Mouse (Mus musculus) small intestine, adult 2 months (tissue): Measurements from ENCODE around the gene Arhgap1.

Source experiments
- CTCF ChIP-seq: fragments of 200-500 bp; IDR thresholded peaks from 2 replicates; pipeline ENCODE4 v1.5.1; 2012; ENCODE audit warnings: low read depth, mild to moderate bottlenecking, control low read depth, inconsistent platforms, low read length, moderate library complexity, mixed read lengths; ENCODE audit not compliant: insufficient replicate concordance, insufficient read length; ENCODE audit errors: extremely low read depth
- POLR2A ChIP-seq: fragments of 200-500 bp; IDR thresholded peaks from 2 replicates; pipeline ENCODE4 v1.6.1; 2012; ENCODE audit warnings: low read depth, mild to moderate bottlenecking, control low read depth, inconsistent platforms, low read length, moderate library complexity

DNA sequence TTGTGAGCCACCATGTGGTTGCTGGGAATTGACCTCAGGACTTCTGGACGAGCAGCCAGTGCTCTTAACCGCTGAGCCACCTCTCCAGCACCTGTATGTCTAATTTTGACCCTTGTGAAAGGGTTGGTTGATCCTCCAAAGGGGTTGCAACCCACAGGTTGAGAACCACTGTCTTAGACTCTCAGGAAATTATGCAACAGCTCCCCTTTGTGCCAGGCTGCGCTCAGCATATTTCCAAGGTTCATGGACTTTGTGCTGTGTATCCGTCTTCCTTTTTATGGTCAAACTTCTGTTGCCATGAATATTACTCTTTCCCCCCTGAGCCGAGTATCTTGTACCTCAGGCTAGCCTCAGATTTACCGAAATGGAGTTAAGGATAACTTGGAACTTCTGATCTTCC lies 11.3 kb downstream of the Arhgap1 start:
- TF ChIP-seq POLR2A (no peak), CTCF (no peak)
